Mouse (Mus musculus) macrophage (primary cell): Measurements from ENCODE around the gene Ip6k1. TPM values are rescaled to one million over a fixed set of nuclear protein-coding genes. Genes with fewer than 3 reads are reported as not detected.

Source experiments
- H3K27ac ChIP-seq: fragments of 350-480 bp; formaldehyde crosslinking; 2 replicates; pipeline ENCODE4 v1.9.0; 2021
- H3K36me3 ChIP-seq: fragments of 350-480 bp; formaldehyde crosslinking; 2 replicates; pipeline ENCODE4 v1.9.0; 2021; ENCODE audit errors: inconsistent target
- H3K4me3 ChIP-seq: fragments of 350-480 bp; formaldehyde crosslinking; 2 replicates; pipeline ENCODE4 v1.9.0; 2021; ENCODE audit errors: inconsistent target
- H3K79me2 ChIP-seq: fragments of 350-480 bp; formaldehyde crosslinking; 2 replicates; pipeline ENCODE4 v1.9.0; 2021; ENCODE audit errors: inconsistent target
- WGBS: methylation state at CpG from one replicate; pipeline ENCODE4 v1.1.7; 2026; ENCODE audit warnings: inconsistent platforms; ENCODE audit not compliant: missing documents; 5-methylcytosine and 5-hydroxymethylcytosine counted together
- polyA plus RNA-seq: library from polyadenylated mRNA; stranded (reverse); fragments of 250-400 nt; gene quantifications from 3 replicates; pipeline ENCODE4 v1.2.4, GENCODE M21; 2018; ENCODE audit warnings: inconsistent platforms
- total RNA-seq, 78 experiments: library from RNA; depleted of rRNA; stranded (reverse); fragments of 250-400 nt; gene quantifications; 1 replicate in 9 of 78; 2 replicates in 24 of 78; 3 replicates in 43 of 78; 4 replicates in 2 of 78; pipeline ENCODE4 v1.2.4; 2018; ENCODE audit warnings: inconsistent platforms in 56 of 78

Ip6k1 gene
- total RNA-seq (2018; cell fraction: chromatin; rRNA removed) = 100 to 1,000 TPM in 24 of 26 experiments, 10 to 100 TPM in 2; 77.9 to 297 (median 146) TPM
- total RNA-seq (2018; cell fraction: cytosol; rRNA removed) = 100 to 1,000 TPM in 1 of 26 experiments, 10 to 100 TPM in 25; 26.1 to 121 (median 54.0) TPM
- total RNA-seq (2018; cell fraction: nucleus; rRNA removed) = 100 to 1,000 TPM in 20 of 26 experiments, 10 to 100 TPM in 6; 70.5 to 257 (median 132) TPM
- polyA plus RNA-seq = 34.5 to 93.7 TPM (median 45.4 TPM) in 3 replicates

GRCm38 (mm10) chr9:108001922-108002770 is at the start of gene Ip6k1:
Gene Ip6k1, plus strand, starts transcription at chr9:108002501.
- 0% methylated on average over 43 of the region's 51 CpGs for WGBS
- H3K27ac ChIP-seq = peak within 1 kb of the TSS; percentile 80
- peak within 1 kb of the TSS; percentile 94 for H3K4me3 ChIP-seq
- H3K36me3 ChIP-seq = no peaks in the 10 kb centered on the region
- peaks cover 45% of the 10 kb centered on the region for H3K79me2 ChIP-seq

GRCm38 (mm10) chr9:107955613-107956289 is 46.5 kb upstream of the Ip6k1 start:
- WGBS = 90% methylated on average over 6 of the region's 6 CpGs
- Histone ChIP-seq H3K4me3 (no peak overlapping the region), H3K27ac (no peak overlapping the region), H3K79me2 (peaks cover 39% of the 10 kb centered on the region), H3K36me3 (no peaks in the 10 kb centered on the region)

- Histone ChIP-seq H3K36me3 (no peaks in the 10 kb centered on the region), H3K27ac (no peak overlapping the region), H3K4me3 (no peak overlapping the region), H3K79me2 (peaks cover 26% of the 10 kb centered on the region)
- 91% methylated on average over 6 of the region's 6 CpGs for WGBS
These were observed 45.2 kb upstream of the Ip6k1 start for GRCm38 (mm10) chr9:107957141-107957540.

GRCm38 (mm10) chr9:107959896-107960295 is 42.4 kb upstream of the Ip6k1 start:
- no peaks in the 10 kb centered on the region for H3K79me2 ChIP-seq
- H3K27ac ChIP-seq = no peak overlapping the region
- WGBS = 94% methylated on average over 6 of the region's 6 CpGs
- no peak overlapping the region for H3K4me3 ChIP-seq
- no peaks in the 10 kb centered on the region for H3K36me3 ChIP-seq

GRCm38 (mm10) chr9:107960928-107961327 is 41.4 kb upstream of the Ip6k1 start:
- WGBS = 53% methylated on average over 4 of the region's 4 CpGs
- H3K36me3 ChIP-seq = no peaks in the 10 kb centered on the region
- no peak overlapping the region for H3K27ac ChIP-seq
- H3K79me2 ChIP-seq = no peaks in the 10 kb centered on the region
- H3K4me3 ChIP-seq = no peak overlapping the region

GRCm38 (mm10) chr9:107961351-107961762 is 40.9 kb upstream of the Ip6k1 start:
- H3K4me3 ChIP-seq = no peak overlapping the region
- H3K79me2 ChIP-seq = no peaks in the 10 kb centered on the region
- no peaks in the 10 kb centered on the region for H3K36me3 ChIP-seq
- WGBS = 94% methylated on average over 10 of the region's 10 CpGs
- no peak overlapping the region for H3K27ac ChIP-seq

- Histone ChIP-seq H3K4me3 (no peak overlapping the region), H3K79me2 (no peaks in the 10 kb centered on the region), H3K27ac (no peak overlapping the region), H3K36me3 (no peaks in the 10 kb centered on the region)
- 72% methylated on average over 5 of the region's 5 CpGs for WGBS
These were observed 40.4 kb upstream of the Ip6k1 start for GRCm38 (mm10) chr9:107961881-107962280.

GRCm38 (mm10) chr9:107962916-107963315 is 39.4 kb upstream of the Ip6k1 start:
- H3K79me2 ChIP-seq = no peaks in the 10 kb centered on the region
- 88% methylated on average over 9 of the region's 9 CpGs for WGBS
- H3K27ac ChIP-seq = no peak overlapping the region
- no peaks in the 10 kb centered on the region for H3K36me3 ChIP-seq
- H3K4me3 ChIP-seq = no peak overlapping the region

GRCm38 (mm10) chr9:107963700-107964099 is 38.6 kb upstream of the Ip6k1 start:
- no peak overlapping the region for H3K4me3 ChIP-seq
- no peak overlapping the region for H3K27ac ChIP-seq
- H3K79me2 ChIP-seq = no peaks in the 10 kb centered on the region
- 11% methylated on average over 5 of the region's 5 CpGs for WGBS
- H3K36me3 ChIP-seq = no peaks in the 10 kb centered on the region

- no peak overlapping the region for H3K27ac ChIP-seq
- no peak overlapping the region for H3K4me3 ChIP-seq
- H3K36me3 ChIP-seq = no peaks in the 10 kb centered on the region
- H3K79me2 ChIP-seq = no peaks in the 10 kb centered on the region
- WGBS = 95% methylated on average over 9 of the region's 9 CpGs
These were observed 37.6 kb upstream of the Ip6k1 start for GRCm38 (mm10) chr9:107964681-107965080.

GRCm38 (mm10) chr9:107966676-107967075 is 35.6 kb upstream of the Ip6k1 start:
- Histone ChIP-seq H3K27ac (no peak overlapping the region), H3K79me2 (no peaks in the 10 kb centered on the region), H3K4me3 (no peak overlapping the region), H3K36me3 (no peaks in the 10 kb centered on the region)
- 65% methylated on average over 10 of the region's 10 CpGs for WGBS

GRCm38 (mm10) chr9:107967437-107967836 is 34.9 kb upstream of the Ip6k1 start:
- WGBS = 94% methylated on average over 6 of the region's 6 CpGs

GRCm38 (mm10) chr9:107968531-107968930 is 33.8 kb upstream of the Ip6k1 start:
- Histone ChIP-seq H3K4me3 (no peak overlapping the region), H3K79me2 (no peaks in the 10 kb centered on the region), H3K36me3 (no peaks in the 10 kb centered on the region), H3K27ac (no peak overlapping the region)
- 89% methylated on average over 7 of the region's 7 CpGs for WGBS

More at GRCm38 (mm10) chr9:107967437-107967836, 34.9 kb upstream of the Ip6k1 start:
- no peak overlapping the region for H3K4me3 ChIP-seq
- no peaks in the 10 kb centered on the region for H3K79me2 ChIP-seq
- H3K27ac ChIP-seq = no peak overlapping the region
- H3K36me3 ChIP-seq = no peaks in the 10 kb centered on the region

GRCm38 (mm10) chr9:107970311-107970710 is 32.0 kb upstream of the Ip6k1 start:
- H3K79me2 ChIP-seq = no peaks in the 10 kb centered on the region
- H3K36me3 ChIP-seq = no peaks in the 10 kb centered on the region
- H3K27ac ChIP-seq = no peak overlapping the region
- WGBS = 85% methylated on average over 5 of the region's 5 CpGs
- H3K4me3 ChIP-seq = no peak overlapping the region
